Mouse (Mus musculus) urinary bladder, adult 18-20 months (tissue): ENCODE data around the gene Fibcd1.

Source experiments
- DNase-seq, 2 experiments: peaks; one replicate each; pipeline ENCODE4 v3.0.0; 2022; ENCODE audit warnings: low spot score in 2 of 2, mixed read lengths in 2 of 2

Gene Fibcd1

DNA sequence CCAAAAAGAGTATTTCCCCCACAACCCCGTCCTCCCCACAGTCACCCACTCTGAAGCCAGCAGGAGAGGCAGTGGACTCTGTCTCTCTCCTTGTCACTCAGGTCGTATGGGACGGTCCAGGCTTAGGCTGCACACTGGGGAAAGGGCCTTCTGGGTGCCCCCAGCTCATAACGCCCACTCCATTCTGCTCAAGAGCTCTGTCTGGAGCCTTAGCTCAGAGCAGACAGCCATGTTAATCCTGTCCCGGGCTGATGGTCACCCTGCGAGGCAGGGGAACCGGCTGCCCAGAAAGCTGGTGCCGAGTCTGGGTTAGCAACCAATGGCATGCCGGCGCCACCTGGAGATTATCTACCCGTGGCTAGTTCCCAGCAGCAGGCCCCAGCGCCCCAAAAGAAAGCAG lies 12.7 kb upstream of the Fibcd1 start:
- no peak for DNase-seq

DNA sequence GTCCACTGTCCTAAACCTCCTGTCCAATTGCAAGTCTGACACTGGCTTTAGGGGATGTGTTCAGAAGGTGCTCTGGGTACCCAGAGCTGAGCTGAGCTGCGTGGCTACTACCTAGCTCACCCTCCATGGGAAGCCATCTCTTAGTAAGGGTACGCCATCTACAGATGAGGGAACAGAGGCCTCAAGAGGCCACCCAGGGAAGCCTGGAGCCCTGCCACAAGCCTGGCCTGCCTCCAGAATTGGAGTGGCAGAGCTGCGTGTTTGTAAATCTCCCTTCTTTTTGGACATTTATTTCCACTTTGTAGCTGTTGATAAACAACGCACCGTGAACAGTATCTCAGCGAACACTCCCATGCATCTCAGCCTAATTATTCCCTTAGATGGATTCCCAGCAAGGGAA lies 11.4 kb upstream of the Fibcd1 start:
- DNase-seq: no peak

DNA sequence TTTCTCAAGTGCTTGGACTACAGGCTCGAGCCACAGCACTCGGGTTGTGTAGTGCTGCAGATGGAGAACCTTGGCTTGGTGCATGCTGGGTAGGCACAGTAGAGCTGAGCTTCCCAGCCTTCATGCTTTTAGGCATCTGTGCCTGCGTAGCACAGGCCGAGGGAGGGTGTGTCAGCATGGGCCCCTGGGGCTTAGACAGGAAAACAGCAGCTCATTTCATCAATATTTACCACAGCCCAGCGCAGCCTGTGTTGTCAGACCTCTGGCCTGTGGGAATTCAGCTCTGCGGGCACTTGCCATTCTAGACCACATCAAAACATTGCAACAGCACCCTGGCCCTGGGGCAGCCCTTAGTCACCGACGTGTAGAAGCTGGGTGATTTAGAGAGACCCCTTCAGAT lies 10.2 kb upstream of the Fibcd1 start:
- DNase-seq: no peak

DNA sequence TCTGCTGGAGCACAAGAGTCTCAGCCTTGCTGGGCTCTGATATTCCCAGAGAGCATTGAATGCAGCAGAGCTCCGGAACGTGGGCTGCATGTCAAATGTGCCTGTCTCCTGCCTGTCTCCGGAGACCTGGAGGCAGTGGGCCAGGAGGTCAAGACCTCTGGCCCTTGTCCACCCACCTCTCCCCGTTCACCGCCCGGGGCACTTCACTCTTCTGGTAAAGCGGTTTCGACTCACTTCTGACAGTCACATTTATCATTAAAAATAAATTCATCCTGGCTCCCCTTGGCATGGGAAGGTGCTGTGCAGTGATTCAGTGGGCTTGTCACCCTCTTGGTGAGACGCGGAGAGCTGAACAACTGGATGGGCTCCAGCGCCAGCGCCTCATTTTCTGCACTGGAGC lies 4.3 kb upstream of the Fibcd1 start:
- DNase-seq: no peak

DNA sequence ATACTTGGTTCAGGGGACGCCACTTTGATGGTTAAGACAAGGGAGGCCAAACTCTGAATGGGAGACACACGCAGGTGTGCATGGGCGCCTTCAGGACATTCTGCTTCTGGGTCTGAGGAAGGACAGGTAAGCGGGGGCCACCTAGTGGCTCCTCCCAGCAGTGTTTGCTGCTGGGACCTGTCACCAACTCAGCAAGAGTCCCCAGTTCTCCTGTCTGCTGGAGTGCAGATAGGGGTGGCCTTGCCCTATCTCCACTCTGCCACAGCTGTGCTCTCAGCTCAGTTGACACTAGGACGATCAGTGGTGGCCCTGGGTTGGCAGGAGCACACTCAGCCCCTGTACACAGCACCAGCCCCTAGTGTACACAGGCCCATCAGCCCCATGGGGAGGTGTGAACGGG lies 2.1 kb upstream of the Fibcd1 start:
- peak in 1 of 2 experiments; percentile 8 for DNase-seq

DNA sequence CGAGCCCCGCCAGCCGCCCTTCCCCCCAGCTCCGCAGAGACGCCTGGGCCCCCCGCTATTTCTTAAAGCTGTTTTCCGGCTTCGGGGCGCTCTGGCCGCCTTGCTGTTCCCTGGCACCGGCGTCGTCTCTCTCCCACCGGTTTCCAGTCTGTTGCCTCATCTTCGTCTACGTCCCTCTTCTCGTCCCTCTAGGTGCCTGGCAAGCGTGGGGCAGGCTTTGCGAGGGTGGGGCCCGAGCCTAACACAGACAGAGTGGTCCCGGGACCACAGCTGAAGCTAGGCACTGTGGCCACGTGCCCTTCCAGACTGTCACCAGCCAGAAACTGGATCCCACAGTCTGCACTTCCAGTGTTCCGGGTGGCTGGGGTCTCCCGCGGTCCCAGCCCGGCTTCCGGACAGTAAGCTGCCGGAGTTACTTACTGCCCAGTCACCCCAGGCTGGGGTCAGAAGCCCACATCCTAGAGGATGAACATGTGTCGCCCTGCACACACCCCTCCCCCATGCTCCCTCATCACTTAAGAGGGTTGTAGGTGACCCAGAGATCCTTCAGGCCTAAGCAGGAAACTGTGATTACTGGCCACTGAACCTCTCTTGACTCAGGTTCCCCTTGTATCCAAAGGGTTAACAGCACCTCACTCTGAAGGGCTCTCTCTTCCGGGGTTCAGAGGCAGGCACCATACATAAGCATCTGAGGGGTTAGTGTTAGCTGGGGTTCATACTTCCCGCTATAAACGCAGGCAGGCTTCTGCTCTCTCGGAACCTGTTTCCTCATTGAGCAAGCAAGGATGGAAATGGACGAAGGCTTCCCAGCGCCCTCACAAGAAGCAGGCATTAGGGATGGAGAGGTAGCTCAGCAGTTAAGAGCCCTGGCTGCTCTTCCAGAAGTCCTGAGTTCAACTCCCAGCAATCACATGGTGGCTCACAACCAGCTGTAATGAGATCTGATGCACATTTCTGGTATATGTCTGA lies 1.2 kb upstream of the Fibcd1 start:
- no peak for DNase-seq

DNA sequence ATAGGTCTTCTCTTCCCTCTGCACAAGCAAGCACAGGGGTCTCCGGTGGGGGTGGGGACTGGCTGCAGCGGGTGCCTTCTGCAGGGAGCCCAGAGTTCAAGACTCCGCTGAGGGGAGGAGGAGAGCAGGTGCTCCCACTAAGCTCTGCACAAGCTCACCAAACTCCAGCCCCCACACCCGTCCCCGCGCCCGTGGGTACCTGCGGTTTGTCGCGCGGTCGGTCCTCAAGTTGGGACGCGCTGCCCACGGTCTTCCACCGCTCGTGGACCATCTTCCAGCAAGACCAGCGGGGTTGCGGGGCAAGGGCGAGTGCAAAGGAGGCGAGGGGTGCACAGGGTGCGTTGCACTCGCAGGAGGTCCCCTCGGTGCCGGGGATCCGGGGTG lies 301 bp downstream of the Fibcd1 start:
- DNase-seq: no peak

DNA sequence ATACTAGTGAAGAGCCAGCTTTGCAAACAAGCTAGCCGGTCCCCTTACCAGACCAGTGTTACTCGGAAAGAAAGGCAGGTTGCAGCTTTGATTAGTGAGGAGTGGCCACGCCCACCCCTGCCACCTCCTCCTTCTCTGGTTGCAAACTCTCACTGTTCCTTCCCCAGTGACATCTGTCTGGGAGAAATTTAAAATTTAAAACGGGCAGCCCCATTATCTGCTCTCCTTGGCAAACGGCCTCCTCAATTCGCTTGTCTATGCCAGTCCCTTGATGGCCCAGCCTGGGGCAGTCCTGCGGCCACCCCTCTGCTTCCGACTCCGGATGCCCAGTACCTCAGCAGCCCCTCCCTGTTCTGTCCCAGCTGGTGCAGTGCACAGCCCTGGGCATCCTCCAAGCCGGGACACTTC lies 1.1 kb downstream of the Fibcd1 start:
- DNase-seq: no peak

DNA sequence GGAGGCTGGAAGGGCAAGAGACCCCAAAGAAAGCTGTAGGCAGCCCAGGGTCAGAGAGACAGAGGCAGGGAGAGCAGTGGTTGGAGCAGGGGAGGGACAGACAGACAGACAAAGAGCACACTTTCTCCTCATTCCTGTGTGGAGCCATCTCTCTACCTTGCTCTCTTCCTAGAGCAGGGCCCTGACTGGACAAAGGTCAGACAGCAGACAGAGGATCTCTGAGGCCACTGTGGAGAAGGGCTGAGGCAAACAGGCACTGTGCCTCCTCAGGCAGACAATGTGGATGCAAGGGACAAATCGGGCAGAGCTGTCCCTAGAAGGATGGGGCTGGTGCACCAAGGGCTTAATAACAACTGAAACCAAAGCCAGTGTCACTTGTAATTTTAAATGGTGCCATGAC lies 6.9 kb downstream of the Fibcd1 start:
- DNase-seq: no peak

DNA sequence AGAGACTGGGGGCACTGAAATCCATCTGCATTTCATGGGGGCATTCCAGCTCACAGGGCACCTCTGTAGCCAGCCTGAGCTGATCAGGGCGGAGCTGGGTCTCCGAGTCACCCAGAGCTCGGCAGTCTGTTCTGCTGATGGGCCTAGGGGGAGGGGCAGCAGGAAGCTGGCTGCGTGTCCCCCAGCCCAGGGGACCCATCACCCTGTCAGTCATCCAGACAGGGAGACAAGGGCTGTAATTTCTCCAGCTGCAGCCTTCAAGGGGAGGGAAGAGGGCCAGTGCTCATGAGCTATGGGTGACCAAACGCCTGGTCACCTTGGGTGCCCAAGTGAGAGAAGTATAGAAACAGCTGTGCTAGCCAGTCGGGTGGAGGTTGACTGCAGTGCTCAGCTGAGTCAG lies 8.8 kb downstream of the Fibcd1 start:
- no peak for DNase-seq

DNA sequence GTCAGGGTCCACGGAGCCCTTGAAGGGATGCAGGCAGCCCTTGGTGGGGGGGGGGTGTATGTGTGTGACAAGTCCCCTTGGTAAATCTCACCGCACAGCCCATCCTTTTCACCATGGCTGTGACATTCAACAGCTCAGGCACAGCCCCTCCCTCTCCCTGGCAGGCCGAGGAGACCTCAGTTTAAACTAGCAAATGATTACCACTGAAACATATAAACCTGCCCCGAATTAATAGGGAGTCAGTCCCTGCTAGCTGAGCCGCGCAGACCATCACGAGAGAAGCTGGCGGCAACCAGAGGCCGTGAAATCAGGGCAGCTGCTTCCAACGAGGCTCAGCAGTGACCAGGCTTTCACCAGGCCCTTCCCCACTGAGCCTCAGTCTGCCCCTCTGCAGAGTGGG lies 9.7 kb downstream of the Fibcd1 start:
- DNase-seq: no peak

DNA sequence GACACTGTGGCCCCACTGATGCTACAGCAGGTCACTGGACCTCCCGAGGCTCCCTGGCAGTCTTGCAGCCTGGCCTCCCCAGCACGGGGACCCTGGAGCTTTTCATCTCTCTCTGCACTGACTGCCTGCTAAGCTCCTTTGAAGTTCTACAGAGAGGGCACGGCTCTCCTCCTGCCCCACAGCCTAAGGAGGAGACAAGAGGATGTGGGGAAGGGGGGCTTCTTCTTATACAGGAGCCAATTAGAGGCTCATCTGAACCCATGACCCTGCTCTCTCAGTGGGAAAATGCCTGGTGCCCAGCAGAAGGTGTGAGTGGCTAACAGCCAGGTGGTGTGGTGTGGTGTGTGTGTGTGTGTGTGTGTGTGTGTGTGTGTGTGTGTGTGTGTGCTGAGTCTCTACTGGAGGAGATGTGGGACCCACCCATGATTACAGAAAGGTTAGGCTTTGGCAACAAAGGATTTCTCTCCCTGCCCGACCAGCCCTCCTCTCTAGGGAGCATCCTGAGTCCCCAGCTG lies 17.4 kb downstream of the Fibcd1 start:
- no peak for DNase-seq

DNA sequence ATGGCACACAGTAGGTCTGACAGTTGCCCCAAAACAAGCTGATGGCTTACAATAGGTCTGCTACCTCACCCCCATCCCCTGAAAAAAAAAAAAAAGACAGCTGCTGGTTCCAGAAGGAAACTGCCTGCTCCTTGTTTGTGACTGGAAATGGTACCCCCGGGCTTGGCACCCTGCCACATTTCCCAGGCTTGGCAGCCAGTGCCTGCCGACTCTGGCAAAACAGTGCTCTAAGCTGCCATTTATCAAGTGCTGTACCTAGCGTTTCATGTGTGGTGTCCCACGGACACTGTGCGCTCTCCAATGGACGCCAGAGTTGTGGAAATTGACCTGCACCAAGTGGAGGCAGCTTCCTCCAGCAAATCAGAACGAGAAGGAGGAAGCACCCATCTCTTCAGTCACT lies 17.9 kb downstream of the Fibcd1 start:
- no peak for DNase-seq

DNA sequence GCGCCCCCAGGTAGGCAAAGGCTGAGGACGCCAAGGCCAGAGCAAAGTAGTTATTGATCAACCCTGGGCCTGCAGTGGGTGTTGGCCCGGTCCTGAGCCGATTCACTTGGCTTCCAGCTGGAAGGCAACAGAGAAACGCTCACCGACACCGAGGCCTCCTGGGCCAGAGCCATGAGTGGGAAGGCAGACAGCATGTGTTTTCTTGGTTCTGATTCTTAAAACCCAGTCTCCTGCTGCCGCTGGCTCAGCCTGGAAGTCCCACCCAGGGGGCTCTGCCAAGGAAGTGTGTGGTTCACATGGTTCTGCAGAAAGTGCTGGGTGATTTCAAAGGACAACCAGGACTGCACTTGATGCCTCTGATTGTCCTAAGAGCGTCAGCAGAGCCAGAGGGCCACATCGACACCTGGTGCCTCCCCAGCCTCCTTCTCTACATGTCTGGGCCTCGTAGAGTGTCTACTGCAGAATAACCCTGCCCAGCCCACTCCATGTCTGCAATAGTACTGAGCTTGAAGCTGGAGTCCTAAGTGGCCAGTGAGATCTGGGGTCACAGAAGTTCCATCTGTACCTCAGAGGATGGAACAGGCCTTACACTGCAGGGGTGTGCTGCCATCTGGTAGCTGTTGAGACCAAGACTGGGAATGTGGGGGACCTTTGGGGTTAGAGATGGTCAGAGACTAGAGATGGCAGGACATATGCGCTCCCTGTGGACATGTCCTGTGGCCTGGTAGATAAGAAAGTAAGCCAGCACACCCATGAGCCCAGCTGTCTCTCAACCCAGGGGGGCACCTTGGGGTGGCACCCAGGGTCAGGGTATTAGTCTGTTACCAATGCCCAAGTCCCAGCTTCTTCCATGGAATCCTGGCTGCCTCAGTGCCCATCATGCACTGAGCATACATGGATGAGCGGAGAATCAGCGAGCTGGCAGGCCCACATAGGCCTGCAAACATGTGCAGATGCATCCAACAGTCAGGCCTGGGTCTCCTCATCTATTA lies 19.4 kb downstream of the Fibcd1 start:
- DNase-seq: no peak

DNA sequence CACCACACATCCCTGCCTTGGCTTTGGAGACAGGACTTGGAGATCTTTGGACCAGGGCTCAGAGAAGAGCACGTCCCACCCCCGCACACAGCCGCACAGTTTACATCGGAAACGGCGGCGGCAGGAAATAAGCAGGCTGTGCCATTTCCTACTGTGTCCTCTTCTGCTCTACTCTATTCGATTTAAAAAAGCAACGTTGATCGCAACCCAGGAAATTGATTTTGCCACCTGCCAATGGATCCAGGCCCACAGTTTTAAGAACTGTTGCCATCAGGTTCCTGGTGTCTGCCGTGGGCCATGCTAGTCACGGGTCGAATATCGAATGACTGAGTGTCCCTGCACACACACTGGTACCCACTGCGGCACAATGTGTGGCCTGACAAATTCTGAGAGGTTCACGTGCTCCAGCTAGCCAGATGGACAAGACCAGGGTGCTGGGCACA lies 20.3 kb downstream of the Fibcd1 start:
- DNase-seq: no peak

DNA sequence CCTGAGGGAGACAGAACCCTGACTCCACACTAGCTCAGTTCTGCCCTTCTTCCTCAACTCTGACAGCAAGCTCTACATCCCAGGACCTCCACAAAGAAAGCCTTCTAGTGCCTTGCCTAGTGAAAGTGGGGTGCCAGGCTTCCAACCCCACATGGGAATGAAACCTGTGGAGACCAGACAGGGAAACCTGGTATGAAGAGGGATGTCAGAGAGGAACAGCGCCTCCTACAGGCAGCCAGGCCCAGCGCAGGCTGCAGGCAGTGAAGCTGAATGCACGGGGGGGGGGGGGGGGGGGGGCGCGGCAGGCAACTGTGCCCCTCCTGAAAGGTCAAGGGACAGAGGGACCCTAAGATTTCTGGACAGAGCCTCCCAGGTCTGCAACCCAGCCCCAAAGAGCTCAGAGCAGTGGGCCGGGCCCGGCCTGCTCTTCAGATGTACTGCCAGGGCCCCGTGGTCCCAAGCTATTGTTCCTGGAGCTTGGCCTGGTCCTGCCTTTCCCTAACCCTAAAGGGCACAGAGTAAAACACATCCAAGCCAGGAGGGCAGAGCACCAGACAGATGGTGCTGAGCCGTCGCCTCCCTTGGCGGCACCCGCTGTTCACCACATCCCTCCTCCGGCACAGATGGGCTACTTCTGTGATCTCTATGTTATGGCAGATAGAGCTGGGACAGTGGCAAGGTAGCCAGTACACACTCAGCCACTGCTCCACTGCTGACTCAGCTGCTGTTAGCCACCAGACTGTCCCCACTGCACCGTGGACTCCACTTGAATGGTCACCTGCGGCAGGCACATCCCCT lies 21.7 kb downstream of the Fibcd1 start:
- DNase-seq: no peak

DNA sequence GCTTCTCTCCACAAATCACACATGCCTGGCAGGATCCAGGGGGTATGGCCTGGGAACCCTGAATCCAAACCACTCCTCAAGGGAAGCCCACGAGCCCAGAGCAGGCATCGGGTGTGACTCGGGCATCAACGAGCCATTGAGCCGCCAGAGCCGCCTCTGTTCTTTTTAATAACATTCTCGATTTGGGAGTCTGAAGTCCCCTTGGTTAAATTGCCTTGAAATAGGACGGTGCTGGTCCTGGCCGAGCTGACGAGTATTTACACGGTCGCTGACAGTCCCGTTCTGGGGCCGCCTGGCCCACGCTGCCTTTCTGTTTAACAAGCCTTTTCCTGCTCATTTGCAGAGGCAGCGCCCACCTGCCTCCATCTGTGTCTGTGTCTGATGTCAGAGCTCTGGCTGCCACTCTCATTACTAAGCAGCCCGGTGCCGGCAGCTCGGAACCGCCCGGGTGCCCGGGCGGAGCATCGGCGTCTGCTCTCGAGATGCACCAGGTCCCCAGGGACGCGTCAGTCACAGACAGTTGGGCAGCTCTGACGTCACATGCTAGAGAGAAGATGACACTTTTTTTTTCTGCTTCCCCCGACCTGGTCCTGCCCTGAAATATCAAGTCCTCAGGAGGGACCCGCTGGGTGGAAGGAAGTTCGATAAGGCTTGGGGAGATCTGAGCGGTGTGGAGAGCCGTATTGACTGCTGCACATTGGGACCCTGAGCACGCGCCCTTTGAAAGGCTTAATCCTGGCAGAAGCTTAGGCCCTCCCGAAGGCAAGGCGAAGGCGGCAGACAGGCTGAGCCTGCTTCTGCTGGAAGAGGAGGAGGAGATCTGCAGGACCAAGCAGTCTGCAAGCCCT lies 23.1 kb downstream of the Fibcd1 start:
- no peak for DNase-seq

DNA sequence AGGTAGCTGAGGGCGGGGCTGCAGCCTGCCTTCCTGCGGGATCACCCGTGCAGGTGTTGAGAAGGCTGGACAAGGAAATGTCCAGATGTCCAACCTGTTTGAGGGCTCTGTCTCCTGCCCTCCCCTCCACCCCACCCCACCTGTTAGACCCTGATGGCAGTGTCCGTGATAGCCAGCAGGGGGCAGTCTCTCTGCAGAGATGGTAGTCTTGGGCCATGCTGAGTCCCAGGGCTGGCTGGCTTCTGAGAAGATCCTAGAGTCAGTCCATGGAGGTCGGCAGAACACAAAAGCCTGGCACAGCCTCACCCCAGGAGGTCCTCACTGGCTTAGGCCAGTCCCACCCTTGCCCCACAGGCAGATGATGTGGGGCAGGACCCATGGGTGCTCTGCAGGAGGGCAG lies 30.4 kb downstream of the Fibcd1 start:
- DNase-seq: no peak

DNA sequence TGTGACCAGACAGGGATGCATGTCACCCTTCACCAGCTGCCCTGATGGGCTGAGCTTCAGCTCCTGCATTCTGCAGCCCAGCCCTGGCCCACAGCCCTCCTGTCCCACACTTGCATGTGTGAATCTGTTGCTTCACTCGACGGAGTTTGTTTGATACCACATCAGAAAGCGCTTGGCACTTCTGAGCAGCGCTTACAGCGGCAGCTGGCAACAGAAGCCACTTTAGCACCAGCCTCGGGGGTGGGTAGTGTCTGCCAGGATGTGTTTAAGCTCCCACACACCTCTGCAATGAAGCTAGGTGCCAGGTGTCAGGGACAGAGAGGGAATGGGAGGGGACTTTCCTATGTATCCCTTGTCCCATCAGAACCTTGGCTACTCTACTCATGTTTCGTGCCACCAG lies 31.1 kb downstream of the Fibcd1 start:
- no peak for DNase-seq

DNA sequence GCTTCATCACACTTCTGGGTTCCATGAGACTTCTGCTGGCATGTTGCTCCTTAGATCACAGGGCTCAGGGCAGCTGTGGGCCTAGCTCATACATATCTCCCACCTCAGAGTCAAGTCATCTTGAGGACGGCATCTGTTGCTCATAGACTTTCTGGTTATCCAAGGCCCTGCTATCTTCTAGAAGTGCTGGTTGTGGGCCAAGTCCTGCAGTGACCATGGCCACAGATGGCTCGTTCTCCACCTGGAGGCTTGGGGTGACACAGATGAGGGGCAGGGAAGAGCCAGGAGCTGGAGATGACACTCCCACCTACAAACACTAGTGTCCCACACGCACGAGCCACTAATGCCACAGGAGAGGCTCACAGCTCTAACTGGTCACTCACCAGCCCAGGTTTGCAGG lies 32.2 kb downstream of the Fibcd1 start:
- DNase-seq: no peak
